Mouse (Mus musculus) myocyte (in vitro differentiated cells): ENCODE data around the gene Per1. TPM values are rescaled to one million over a fixed set of nuclear protein-coding genes. Genes with fewer than 3 reads are reported as not detected.

Source experiments
- H3K27me3 ChIP-seq: one replicate; pipeline ENCODE4 v1.6.1; 2011; ENCODE audit not compliant: control insufficient read depth, insufficient read depth, insufficient read length
- H3K36me3 ChIP-seq: one replicate; pipeline ENCODE4 v1.6.1; 2011; ENCODE audit not compliant: control insufficient read depth, insufficient read depth
- H3K4me2 ChIP-seq: one replicate; pipeline ENCODE4 v1.6.1; 2011; ENCODE audit warnings: low read depth, control low read depth
- H3K4me3 ChIP-seq: one replicate; pipeline ENCODE4 v1.5.1; 2011; ENCODE audit warnings: mild to moderate bottlenecking, control low read depth, moderate library complexity
- H3K79me2 ChIP-seq: one replicate; pipeline ENCODE4 v1.6.1; 2011; ENCODE audit not compliant: control insufficient read depth, insufficient read depth
- H3ac ChIP-seq: one replicate; pipeline ENCODE4 v1.6.1; 2011; ENCODE audit not compliant: control insufficient read depth, insufficient read length
- CEBPB ChIP-seq: IDR thresholded peaks from 2 replicates; pipeline ENCODE4 v1.6.1; 2011; ENCODE audit warnings: mild to moderate bottlenecking, moderate library complexity; ENCODE audit not compliant: poor library complexity, insufficient read depth, severe bottlenecking
- E2F4 ChIP-seq: IDR thresholded peaks from one replicate; pipeline ENCODE4 v1.6.1; 2011; ENCODE audit warnings: mild to moderate bottlenecking, control low read depth, moderate library complexity; ENCODE audit not compliant: insufficient read depth
- MAX ChIP-seq: IDR thresholded peaks from one replicate; pipeline ENCODE4 v1.6.1; 2011; ENCODE audit warnings: low read depth, mild to moderate bottlenecking, control low read depth
- MYOD1 ChIP-seq, 3 experiments: IDR thresholded peaks; one replicate each; pipeline ENCODE4 v1.6.1; 2011; ENCODE audit warnings: control low read depth in 2 of 3, low read depth in 2 of 3, mild to moderate bottlenecking in 2 of 3, moderate library complexity in 1 of 3; ENCODE audit not compliant: insufficient read length in 2 of 3, control insufficient read depth in 1 of 3
- MYOG ChIP-seq, 3 experiments: IDR thresholded peaks; one replicate each; pipeline ENCODE4 v1.6.1; 2011; ENCODE audit warnings: control low read depth in 2 of 3, low read depth in 2 of 3, mild to moderate bottlenecking in 2 of 3; ENCODE audit not compliant: insufficient read length in 2 of 3, control insufficient read depth in 1 of 3, insufficient read depth in 1 of 3
- POLR2A ChIP-seq: IDR thresholded peaks from one replicate; pipeline ENCODE4 v1.6.1; 2011; ENCODE audit warnings: low read depth, mild to moderate bottlenecking, control low read depth, moderate library complexity; ENCODE audit not compliant: insufficient read length
- POLR2AphosphoS2 ChIP-seq: IDR thresholded peaks from one replicate; pipeline ENCODE4 v1.6.1; 2011; ENCODE audit warnings: low read depth, control low read depth; ENCODE audit not compliant: insufficient read length
- REST ChIP-seq: IDR thresholded peaks from one replicate; pipeline ENCODE4 v1.6.1; 2011; ENCODE audit warnings: mild to moderate bottlenecking, control low read depth, moderate library complexity; ENCODE audit not compliant: insufficient read depth, insufficient read length
- SRF ChIP-seq: IDR thresholded peaks from one replicate; pipeline ENCODE4 v1.6.1; 2011; ENCODE audit warnings: low read depth; ENCODE audit not compliant: control insufficient read depth, insufficient read length
- TCF12 ChIP-seq: IDR thresholded peaks from one replicate; pipeline ENCODE4 v1.6.1; 2011; ENCODE audit warnings: mild to moderate bottlenecking, control low read depth; ENCODE audit not compliant: poor library complexity, insufficient read depth, severe bottlenecking
- TCF3 ChIP-seq: IDR thresholded peaks from one replicate; pipeline ENCODE4 v1.6.1; 2011; ENCODE audit warnings: low read depth, control low read depth; ENCODE audit not compliant: insufficient read length
- USF1 ChIP-seq: IDR thresholded peaks from one replicate; pipeline ENCODE4 v1.6.1; 2011; ENCODE audit warnings: low read depth, mild to moderate bottlenecking, control low read depth, moderate library complexity
- polyA plus RNA-seq: library from polyadenylated mRNA; unstranded; fragments of >200 nt; fragmentation: generic; extraction: Trizol; gene quantifications from one replicate; pipeline ENCODE4 v1.2.1, GENCODE M21; 2012; ENCODE audit warnings: missing spikeins

Per1 gene
- polyA plus RNA-seq, 1 experiment, result 8.9 TPM

DNA sequence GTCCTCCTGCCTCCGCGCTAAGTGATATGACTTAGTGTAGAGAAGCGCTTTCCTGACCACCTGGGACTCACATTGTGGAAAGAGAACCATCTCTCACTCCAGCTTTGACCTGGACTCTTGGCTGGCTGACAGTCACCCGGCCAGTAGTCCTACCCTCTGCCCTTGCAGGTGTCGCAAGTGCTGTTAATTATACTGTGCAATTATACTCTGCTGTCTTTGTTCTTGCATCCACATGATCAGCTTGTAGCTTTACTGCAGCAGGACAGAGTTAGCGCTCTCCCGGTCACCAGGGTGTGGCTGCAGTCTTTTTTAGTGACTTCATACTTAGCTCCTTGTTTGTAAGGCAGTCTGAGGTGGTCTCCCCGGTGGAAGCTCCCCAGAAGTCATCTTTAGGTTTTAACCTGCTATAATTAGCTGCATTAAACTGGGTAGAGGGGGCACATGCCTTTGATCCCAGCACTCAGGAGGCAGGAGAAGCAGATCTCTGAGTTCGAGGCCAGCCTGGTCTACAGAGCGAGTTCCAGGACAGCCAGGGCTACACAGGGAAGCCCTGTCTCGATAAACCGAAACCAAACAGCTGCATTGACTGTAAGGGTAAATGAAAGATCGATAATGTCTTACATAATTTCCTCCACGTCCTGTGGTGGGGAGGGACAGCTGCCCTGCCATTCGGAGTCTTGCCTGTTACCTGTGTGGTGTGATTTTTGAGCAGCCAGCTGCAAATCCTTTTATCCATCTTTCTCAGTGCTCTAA, 14.7 kb upstream of the Per1 start:
- H3K79me2 ChIP-seq, result no peaks in the 10 kb centered on the region
- H3K36me3 ChIP-seq, result no peaks in the 10 kb centered on the region
- H3ac ChIP-seq, result no peak overlapping the region
- no peak overlapping the region for H3K4me3 ChIP-seq
- TF ChIP-seq USF1, result no peak
- no peak for TF ChIP-seq REST
- H3K4me2 ChIP-seq, result no peak overlapping the region
- no peaks in the 10 kb centered on the region for H3K27me3 ChIP-seq

DNA sequence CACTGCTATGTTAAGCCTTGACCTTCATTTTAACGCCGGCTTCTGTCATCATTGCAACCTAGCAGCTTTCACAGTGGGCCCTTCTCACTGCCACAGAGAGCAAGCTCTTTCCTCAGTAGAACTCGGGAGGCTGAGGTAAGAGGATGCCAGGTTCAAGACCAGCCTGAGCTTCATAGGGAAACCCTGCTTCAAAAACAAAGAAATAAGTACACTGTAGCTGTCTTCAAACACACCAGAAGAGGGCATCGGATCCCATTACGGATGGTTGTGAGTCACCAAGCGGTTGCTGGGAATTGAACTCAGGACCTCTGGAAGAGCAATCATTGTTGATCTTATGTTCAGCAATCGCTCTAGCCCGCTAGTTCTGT, 14.2 kb upstream of the Per1 start:
- H3K36me3 ChIP-seq, result no peaks in the 10 kb centered on the region
- H3K27me3 ChIP-seq, result no peaks in the 10 kb centered on the region
- no peaks in the 10 kb centered on the region for H3K79me2 ChIP-seq
- no peak overlapping the region for H3K4me2 ChIP-seq
- no peak overlapping the region for H3ac ChIP-seq
- H3K4me3 ChIP-seq, result no peak overlapping the region
- TF ChIP-seq MYOD1 (IDR thresholded peaks at IDR 0.05; ENCODE audit: control insufficient read depth in 1 of 3, insufficient read length in 2 of 3, low read depth in 2 of 3), result no peak
- no peak for TF ChIP-seq TCF12
- no peak for TF ChIP-seq SRF
- TF ChIP-seq REST, result no peak
- no peak for TF ChIP-seq USF1
- TF ChIP-seq MAX, result no peak

DNA sequence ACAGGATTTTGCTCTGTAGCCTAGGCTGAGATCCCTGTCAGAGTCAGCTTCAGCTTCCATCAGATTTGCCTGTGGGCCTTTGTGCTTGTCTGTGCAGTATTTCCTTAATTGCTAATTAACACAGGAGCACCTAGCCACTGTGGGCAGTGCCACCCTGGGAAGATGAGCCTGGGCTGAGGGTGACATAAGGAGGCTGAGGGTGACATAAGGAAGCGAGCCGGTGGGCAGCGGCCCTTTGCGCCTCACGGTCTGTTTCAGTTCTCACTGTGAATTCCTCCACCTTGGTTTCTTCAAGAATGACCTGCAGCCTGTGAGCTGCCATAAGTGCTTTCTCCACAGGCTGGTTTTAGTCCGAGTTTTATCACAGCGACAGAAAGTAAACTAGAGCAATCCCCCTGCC, 13.4 kb upstream of the Per1 start:
- no peak overlapping the region for H3ac ChIP-seq

DNA sequence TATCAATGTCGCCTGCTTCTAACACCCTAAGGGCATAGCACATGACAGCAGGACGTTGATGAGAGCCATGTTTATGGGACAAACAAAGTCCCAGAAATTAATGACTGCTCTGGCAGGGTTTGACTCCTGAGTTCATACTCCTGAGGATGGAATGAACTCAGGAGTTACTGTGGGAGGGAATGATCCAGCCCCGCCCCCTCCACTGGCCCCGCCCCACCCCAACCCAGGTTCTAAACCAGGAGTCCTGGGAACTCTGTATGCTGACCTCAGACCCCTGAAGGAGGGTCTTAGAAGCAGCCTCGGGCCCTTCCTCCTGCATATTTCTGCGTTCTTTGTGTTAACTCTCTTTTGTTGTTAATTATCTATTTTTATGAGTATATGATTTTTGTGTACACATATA, 9.4 kb upstream of the Per1 start:
- H3K4me2 ChIP-seq, result no peak overlapping the region
- H3K36me3 ChIP-seq, result peaks cover 7% of the 10 kb centered on the region
- no peak overlapping the region for H3ac ChIP-seq
- H3K4me3 ChIP-seq, result no peak overlapping the region
- TF ChIP-seq SRF (no peak), MYOG (IDR thresholded peaks at IDR 0.05; ENCODE audit: control insufficient read depth in 1 of 3, insufficient read depth in 1 of 3, insufficient read length in 2 of 3, low read depth in 2 of 3) (no peak), REST (no peak), USF1 (no peak), POLR2AphosphoS2 (no peak), POLR2A (no peak), TCF3 (no peak), MYOD1 (IDR thresholded peaks at IDR 0.05; ENCODE audit: control insufficient read depth in 1 of 3, insufficient read length in 2 of 3, low read depth in 2 of 3) (no peak), E2F4 (no peak), TCF12 (no peak), MAX (no peak), CEBPB (no peak)
- peaks cover 26% of the 10 kb centered on the region for H3K79me2 ChIP-seq
- no peaks in the 10 kb centered on the region for H3K27me3 ChIP-seq

More for the DNA sequence above, 13.4 kb upstream of the Per1 start:
- Histone ChIP-seq H3K79me2 (no peaks in the 10 kb centered on the region), H3K36me3 (no peaks in the 10 kb centered on the region), H3K27me3 (no peaks in the 10 kb centered on the region), H3K4me2 (no peak overlapping the region), H3K4me3 (no peak overlapping the region)
- TF ChIP-seq E2F4 (no peak), CEBPB (no peak), POLR2A (no peak), POLR2AphosphoS2 (no peak)

DNA sequence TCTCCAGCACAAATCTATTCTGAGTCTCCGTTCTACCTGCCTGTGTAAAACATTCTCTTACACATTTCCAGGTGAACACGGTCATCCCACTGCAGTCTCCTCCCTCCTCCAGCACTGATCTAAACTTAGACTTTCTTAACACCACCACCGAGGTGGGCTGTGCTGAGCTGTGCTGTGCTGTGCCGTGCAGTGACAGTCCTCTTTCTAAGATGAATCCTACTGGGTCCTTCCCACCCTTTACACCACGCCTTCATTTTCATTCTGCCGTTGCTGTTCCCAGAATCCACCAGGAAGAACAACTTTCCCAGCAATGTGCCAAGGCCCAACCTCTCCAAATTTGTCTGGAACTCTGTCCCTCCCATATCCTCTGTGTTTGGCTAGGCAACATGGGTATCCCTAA, 8.6 kb upstream of the Per1 start:
- Histone ChIP-seq H3K27me3 (no peaks in the 10 kb centered on the region), H3K79me2 (peaks cover 26% of the 10 kb centered on the region), H3K4me3 (no peak overlapping the region), H3K36me3 (peaks cover 14% of the 10 kb centered on the region), H3K4me2 (no peak overlapping the region), H3ac (no peak overlapping the region)
- TF ChIP-seq MYOD1 (IDR thresholded peaks at IDR 0.05; ENCODE audit: control insufficient read depth in 1 of 3, insufficient read length in 2 of 3, low read depth in 2 of 3), result no peak
- no peak for TF ChIP-seq TCF3
- TF ChIP-seq POLR2AphosphoS2, result no peak
- no peak for TF ChIP-seq MYOG (IDR thresholded peaks at IDR 0.05; ENCODE audit: control insufficient read depth in 1 of 3, insufficient read depth in 1 of 3, insufficient read length in 2 of 3, low read depth in 2 of 3)
- no peak for TF ChIP-seq SRF
- no peak for TF ChIP-seq TCF12
- no peak for TF ChIP-seq CEBPB
- TF ChIP-seq E2F4, result no peak
- no peak for TF ChIP-seq MAX
- TF ChIP-seq REST, result no peak
- TF ChIP-seq USF1, result no peak
- TF ChIP-seq POLR2A, result no peak
